Mouse (Mus musculus): ENCODE results near the gene Frmd4b. TPM values are rescaled to one million over a fixed set of nuclear protein-coding genes. Genes with fewer than 3 reads are reported as not detected.
A peak's percentile ranks its signal among the peaks of the same experiment; 100 is the strongest.

The Frmd4b gene
- 11.1 and 14.0 TPM in 2 replicates for polyA plus RNA-seq (2015; fragmentation: Nextera tagmentation; extraction: Ambion mirVana)

DNA sequence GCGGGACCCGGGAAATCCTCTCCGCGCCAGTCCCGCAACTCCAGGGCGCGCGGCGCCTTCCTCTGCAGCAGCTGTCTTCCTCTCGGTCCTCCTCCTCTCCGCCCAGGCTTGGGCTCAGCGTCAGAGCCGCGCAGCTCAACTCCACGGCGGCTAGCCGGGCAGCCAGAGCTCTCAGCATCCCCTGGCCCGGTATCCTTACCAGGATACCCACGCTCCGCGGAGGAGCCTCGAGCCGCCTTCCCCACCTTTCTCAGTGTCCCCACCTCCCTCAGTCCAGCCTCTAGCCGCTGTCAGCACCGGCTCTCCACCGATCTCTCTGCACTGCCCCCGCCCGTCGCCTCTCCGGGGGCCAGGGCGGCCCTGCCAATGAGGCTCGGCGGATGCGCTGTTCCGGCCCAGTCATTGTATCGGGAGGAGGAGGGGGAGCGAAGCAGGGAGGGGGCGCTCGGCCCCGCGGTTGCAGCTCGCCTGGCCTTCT lies at the start of gene Frmd4b:
TSS of gene Frmd4b (minus strand) at position 276 of the 478 bp plus-strand sequence.
- Histone ChIP-seq H3K9ac (peak within 1 kb of the TSS; percentile 77), H3K4me1 (peaks cover 18% of the 10 kb centered on the region), H3K4me3 (peak within 1 kb of the TSS; percentile 70), H3K4me2 (replicated peaks) (peak within 1 kb of the TSS; percentile 97), H3K36me3 (no peaks in the 10 kb centered on the region), H3K9me3 (no peaks in the 10 kb centered on the region), H3K27ac (peak within 1 kb of the TSS; percentile 48; the same call in 1 of the 2 replicates), H3K27me3 (peaks cover 46% of the 10 kb centered on the region)
- peak; percentile 71 for ATAC-seq (ENCODE audit: low FRiP score, low read depth)
- WGBS, result under 1% methylated on average over 36 of the region's 42 CpGs

DNA sequence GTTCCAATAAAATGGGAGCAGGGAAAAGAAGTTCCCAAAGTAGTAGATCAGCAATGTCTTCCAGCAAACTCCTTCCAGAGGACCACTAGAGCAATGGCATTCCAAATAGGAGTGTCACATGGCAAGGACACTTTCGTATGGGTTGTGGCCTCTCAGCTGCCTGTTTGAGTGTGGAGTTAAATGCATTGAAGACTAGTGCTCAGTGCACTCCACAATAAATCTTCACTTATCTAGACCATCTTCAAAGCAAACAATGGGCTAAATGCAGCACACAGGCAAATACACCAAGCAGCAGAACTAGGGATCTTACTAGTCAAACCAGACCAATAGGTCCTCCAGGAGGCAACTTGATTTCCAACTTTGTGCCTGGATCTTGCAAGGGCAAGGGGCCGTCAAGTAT lies 49.1 kb upstream of the Frmd4b start:
- WGBS, result 23% methylated on average over 2 of the region's 2 CpGs
- H3K4me1 ChIP-seq, result peaks cover 7% of the 10 kb centered on the region; the same call in 1 of the 2 replicates
- no peak for ATAC-seq (ENCODE audit: low FRiP score, low read depth)
- H3K36me3 ChIP-seq, result no peaks in the 10 kb centered on the region
- H3K4me3 ChIP-seq, result no peak overlapping the region
- H3K27ac ChIP-seq, result no peak overlapping the region
- H3K9ac ChIP-seq, result no peak overlapping the region
- H3K4me2 ChIP-seq (replicated peaks), result no peak overlapping the region
- H3K27me3 ChIP-seq, result no peaks in the 10 kb centered on the region
- peaks cover 5% of the 10 kb centered on the region; the same call in 1 of the 2 replicates for H3K9me3 ChIP-seq

DNA sequence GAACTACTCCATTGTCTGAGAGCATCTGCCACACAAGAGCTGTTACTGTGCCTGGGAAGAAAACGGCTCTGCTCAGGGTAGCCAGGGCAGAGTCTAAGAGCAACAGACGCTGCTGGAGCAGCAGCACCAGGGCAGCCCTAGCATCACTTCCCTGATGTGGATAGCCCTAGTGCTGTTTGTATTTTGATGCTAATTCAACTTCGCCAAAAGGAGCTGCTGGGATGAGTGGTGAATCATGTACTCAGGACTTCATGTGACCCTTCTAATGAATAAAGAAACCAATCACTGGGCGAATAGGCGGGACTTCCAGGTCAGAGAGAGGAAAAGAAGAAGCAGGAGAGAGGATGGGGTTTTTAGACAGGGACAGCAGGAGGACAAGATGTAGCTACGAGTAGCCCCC lies 41.6 kb upstream of the Frmd4b start:
- ATAC-seq (ENCODE audit: low FRiP score, low read depth), result no peak
- H3K4me2 ChIP-seq (replicated peaks), result no peak overlapping the region
- no peak overlapping the region for H3K9ac ChIP-seq
- 86% methylated on average over 6 of the region's 6 CpGs for WGBS
- peaks cover 3% of the 10 kb centered on the region; the same call in 1 of the 2 replicates for H3K9me3 ChIP-seq
- H3K4me1 ChIP-seq, result no peaks in the 10 kb centered on the region
- no peak overlapping the region for H3K27ac ChIP-seq
- no peak overlapping the region for H3K4me3 ChIP-seq
- H3K27me3 ChIP-seq, result no peaks in the 10 kb centered on the region
- no peaks in the 10 kb centered on the region for H3K36me3 ChIP-seq

DNA sequence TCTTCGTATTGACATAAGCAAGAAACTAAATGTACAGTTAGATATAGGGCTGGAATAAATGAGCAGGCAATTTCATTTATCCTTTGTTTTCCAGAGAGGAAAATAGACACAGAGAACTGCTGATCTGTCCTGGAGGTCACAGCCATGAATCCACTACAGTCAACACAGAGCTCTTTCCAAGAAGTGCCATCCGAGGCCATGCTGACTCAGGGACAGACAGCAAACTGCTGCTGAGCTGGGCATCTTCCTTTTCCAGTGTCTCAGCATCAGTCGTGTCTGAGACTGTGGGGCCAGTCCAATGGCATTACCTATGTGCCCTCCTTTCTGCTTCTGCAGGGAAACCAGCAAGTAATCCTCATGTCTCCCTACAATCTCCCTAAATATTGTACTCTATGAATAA lies 38.6 kb upstream of the Frmd4b start:
- WGBS, result 82% methylated on average over 3 of the region's 3 CpGs
- no peak for ATAC-seq (ENCODE audit: low FRiP score, low read depth)
- Histone ChIP-seq H3K36me3 (no peaks in the 10 kb centered on the region), H3K9ac (no peak overlapping the region), H3K4me1 (no peaks in the 10 kb centered on the region), H3K27me3 (no peaks in the 10 kb centered on the region), H3K4me2 (replicated peaks) (no peak overlapping the region), H3K9me3 (peaks cover 3% of the 10 kb centered on the region; the same call in 1 of the 2 replicates), H3K4me3 (no peak overlapping the region), H3K27ac (no peak overlapping the region)

DNA sequence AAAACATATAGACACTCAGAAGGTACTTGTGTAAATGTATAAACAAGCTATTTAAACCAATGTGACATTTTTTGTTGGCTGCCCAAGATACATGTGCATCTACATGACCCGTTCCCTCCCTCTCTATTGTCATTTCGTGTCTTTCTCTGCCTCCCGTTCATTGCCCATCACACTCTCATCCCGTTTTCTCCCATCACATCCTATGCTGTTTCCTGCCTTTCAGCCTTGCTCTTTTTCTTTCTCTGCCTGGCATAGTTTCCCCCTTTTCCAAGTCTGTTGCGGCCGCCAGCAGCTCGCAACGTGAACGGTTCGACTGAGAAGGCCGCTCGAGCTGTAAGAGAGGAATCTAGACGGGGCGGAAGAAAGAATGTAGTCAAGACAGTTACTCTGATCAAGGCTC lies 30.2 kb upstream of the Frmd4b start:
- ATAC-seq (ENCODE audit: low FRiP score, low read depth), result no peak
- Histone ChIP-seq H3K4me3 (no peak overlapping the region), H3K36me3 (no peaks in the 10 kb centered on the region), H3K9me3 (no peaks in the 10 kb centered on the region), H3K9ac (no peak overlapping the region), H3K4me2 (replicated peaks) (no peak overlapping the region), H3K27ac (no peak overlapping the region), H3K4me1 (no peaks in the 10 kb centered on the region), H3K27me3 (no peaks in the 10 kb centered on the region)
- WGBS, result 94% methylated on average over 14 of the region's 14 CpGs

DNA sequence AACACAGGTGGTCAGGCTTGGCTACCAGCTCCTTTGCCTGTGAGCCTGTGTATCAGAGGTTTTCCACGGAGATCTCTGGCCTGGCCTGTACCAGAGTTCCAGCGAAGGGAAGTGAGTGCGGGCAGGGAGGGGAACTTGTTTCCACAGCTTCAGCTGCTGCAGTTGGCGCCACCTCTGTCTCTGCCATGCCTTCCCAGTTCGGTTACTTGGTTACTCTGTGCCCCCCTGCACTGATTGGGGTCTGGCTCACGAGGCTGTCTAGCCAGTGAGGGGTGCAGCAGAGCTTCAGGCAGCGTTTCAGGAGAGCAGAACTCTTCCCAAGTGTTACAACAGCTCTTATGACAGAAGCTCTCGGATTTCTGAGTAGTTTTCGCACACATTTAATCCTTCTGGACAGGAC lies 6.0 kb upstream of the Frmd4b start:
- Histone ChIP-seq H3K4me2 (replicated peaks) (no peak overlapping the region), H3K4me3 (no peak overlapping the region), H3K27ac (no peak overlapping the region), H3K27me3 (peaks cover 16% of the 10 kb centered on the region), H3K36me3 (no peaks in the 10 kb centered on the region), H3K4me1 (peaks cover 10% of the 10 kb centered on the region), H3K9me3 (no peaks in the 10 kb centered on the region), H3K9ac (no peak overlapping the region)
- 62% methylated on average over 9 of the region's 9 CpGs for WGBS
- ATAC-seq (ENCODE audit: low FRiP score, low read depth), result no peak

DNA sequence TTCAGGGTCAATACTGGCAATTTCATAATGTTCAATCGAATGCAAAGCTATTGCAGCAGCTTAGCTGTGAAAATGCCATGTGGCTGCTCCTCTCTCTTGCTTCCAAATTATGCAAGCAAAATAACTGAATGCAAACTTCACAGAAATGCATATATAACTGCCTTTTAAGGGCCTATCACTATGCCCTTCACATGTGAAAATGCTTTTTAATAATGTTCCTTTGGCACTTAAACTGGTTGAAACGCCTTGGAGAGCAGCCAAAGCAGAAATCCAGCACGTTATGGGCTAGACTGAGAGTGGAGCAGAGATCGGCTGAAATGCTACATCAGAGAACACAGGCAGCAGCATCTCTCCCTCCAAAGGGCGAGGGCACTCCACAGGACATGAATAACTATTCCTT lies 4.9 kb upstream of the Frmd4b start:
- H3K9me3 ChIP-seq, result no peaks in the 10 kb centered on the region
- peaks cover 24% of the 10 kb centered on the region for H3K27me3 ChIP-seq
- WGBS, result 43% methylated on average over 5 of the region's 5 CpGs
- no peaks in the 10 kb centered on the region for H3K36me3 ChIP-seq
- peaks cover 14% of the 10 kb centered on the region for H3K4me1 ChIP-seq
- no peak overlapping the region for H3K27ac ChIP-seq
- H3K4me2 ChIP-seq (replicated peaks), result no peak overlapping the region
- H3K9ac ChIP-seq, result no peak overlapping the region
- ATAC-seq (ENCODE audit: low FRiP score, low read depth), result no peak
- H3K4me3 ChIP-seq, result no peak overlapping the region

DNA sequence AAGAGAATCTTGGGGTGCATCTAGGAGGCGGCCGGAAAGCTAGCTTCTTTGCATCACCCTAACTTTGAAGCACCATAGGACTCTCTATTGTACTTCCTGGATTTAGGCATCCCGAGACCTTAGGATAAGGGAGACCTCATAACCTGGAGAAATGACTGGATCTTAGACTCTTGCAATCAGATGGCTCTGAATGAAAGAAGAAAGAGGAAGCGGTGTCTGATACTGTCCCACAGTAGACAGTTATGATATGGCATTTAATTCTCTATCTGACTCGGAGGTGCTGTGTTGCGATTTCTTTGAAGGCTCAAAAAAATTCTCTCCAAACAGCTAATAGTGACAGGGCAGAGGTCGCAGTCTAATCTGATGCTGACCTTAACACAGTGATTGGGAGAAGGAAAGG lies 433 bp upstream of the Frmd4b start:
- 27% methylated on average over 7 of the region's 7 CpGs for WGBS
- Histone ChIP-seq H3K27ac (no peak overlapping the region), H3K27me3 (peaks cover 46% of the 10 kb centered on the region), H3K4me2 (replicated peaks) (peak overlapping the region; percentile 97), H3K4me3 (peak overlapping the region; percentile 70), H3K9ac (peak overlapping the region; percentile 77), H3K4me1 (peaks cover 22% of the 10 kb centered on the region), H3K36me3 (no peaks in the 10 kb centered on the region), H3K9me3 (no peaks in the 10 kb centered on the region)
- no peak for ATAC-seq (ENCODE audit: low FRiP score, low read depth)

DNA sequence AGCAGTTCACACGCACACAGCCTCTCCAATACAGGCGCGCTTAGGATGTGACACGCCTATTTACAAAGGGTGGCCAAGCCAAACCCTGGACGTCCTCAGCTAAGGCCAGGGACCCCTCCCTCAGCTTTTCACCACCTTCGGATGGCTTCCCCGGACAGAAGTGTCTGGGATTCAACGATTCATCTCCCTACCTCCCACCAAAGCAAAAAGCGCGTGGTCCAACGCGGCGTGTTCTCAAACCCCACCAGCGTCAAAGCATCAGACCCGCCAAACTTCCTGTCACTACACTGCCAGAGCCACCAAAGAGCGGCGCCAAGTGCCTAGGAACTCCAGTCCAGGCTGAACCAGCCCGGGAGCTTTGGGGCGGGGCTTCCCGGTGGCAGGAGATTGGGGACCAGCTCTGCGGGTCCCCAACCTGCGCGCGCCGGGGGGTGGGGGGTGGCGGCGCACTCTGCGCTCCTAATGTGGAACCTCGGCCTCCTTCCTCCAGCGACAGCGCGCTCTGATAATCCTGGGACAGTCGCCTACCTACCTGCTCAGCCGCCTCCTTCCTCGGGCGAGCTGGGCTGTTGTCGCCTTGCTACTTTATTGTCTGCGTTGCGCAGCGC lies 579 bp downstream of the Frmd4b start:
- Histone ChIP-seq H3K4me2 (replicated peaks) (peak overlapping the region; percentile 97), H3K4me1 (peaks cover 15% of the 10 kb centered on the region), H3K4me3 (peak overlapping the region; percentile 70), H3K9ac (peak overlapping the region; percentile 77), H3K9me3 (no peaks in the 10 kb centered on the region), H3K27me3 (peaks cover 46% of the 10 kb centered on the region), H3K27ac (peak overlapping the region; percentile 48; the same call in 1 of the 2 replicates), H3K36me3 (no peaks in the 10 kb centered on the region)
- WGBS, result under 1% methylated on average over 40 of the region's 40 CpGs
- ATAC-seq (ENCODE audit: low FRiP score, low read depth), result peak; percentile 43

DNA sequence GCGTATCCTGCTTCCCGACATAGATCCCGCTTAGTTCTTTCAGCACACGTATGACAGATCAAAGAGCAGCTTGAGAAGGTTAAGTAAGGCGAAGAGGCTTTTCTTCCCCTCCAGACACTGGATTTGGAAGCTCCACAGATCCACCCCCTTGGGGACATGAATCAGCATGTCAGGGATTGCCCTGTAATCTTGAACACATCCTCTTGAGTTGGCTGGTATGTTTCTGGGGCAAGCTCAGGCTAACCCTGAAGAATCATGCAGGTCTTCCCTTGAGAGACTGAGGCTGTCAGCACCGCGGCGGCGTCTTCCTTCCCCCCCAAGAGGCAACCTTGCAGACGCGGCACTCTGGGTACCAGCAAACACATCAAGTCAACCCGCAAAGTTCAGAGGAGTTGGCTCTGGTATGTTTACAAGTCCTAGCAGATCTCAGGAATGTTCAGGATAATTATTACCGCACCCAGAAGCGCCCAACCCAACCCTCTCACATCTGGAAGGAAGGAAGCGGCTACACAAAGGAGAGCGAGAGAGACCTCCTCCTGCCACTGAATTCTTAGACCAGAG lies 1.4 kb downstream of the Frmd4b start:
- ATAC-seq (ENCODE audit: low FRiP score, low read depth), result 0 out of 2 replicates have a peak, but pooled peaks have one; percentile 42
- Histone ChIP-seq H3K9ac (0 out of 2 replicates have a peak overlapping the region, but pooled peaks have one; percentile 77), H3K36me3 (no peaks in the 10 kb centered on the region), H3K9me3 (no peaks in the 10 kb centered on the region), H3K4me2 (replicated peaks) (peak overlapping the region; percentile 97), H3K27ac (peak overlapping the region; percentile 40; the same call in 1 of the 2 replicates), H3K4me1 (peaks cover 15% of the 10 kb centered on the region), H3K27me3 (peaks cover 46% of the 10 kb centered on the region), H3K4me3 (peak overlapping the region; percentile 70)
- 3% methylated on average over 16 of the region's 16 CpGs for WGBS

DNA sequence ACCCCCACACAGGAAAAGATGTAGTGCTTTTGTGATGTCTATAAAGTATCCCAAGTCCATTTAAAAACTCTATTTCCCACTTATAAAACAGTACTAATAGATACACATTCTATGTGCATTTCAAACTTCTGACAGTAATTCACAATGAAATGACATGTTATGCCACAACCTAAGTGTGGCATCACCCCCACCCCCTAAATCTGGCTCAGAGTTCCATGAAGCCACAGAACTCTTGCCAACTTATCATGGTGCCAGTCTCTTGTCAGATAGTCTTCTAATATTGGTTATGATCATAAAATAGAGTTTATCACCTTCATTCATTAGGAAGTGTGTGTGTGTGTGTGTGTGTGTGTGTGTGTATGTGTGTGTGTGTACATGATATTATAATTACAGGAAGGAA lies 3.2 kb downstream of the Frmd4b start:
- Histone ChIP-seq H3K4me3 (no peak overlapping the region), H3K27ac (no peak overlapping the region), H3K9ac (no peak overlapping the region), H3K4me1 (peaks cover 18% of the 10 kb centered on the region), H3K4me2 (replicated peaks) (no peak overlapping the region), H3K9me3 (no peaks in the 10 kb centered on the region), H3K27me3 (peaks cover 44% of the 10 kb centered on the region), H3K36me3 (no peaks in the 10 kb centered on the region)
- ATAC-seq (ENCODE audit: low FRiP score, low read depth), result no peak

DNA sequence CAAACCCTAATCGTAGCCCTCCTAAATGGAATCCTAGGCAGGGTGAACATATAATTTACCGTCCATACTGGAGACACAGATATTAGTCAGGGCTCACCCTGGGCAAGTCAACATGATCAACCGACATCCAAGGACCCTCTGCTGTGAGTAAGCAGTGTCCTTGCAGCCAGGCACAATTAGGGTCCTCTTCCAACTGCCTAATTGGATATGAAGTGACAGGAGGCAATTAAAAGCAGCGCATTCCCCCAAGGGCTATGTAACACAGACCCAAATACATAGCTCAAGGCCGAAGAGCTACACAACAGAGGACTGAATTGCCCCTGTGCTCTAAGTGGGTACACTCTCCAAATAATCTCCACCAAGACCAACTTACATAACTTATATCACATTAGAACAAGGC lies 4.5 kb downstream of the Frmd4b start:
- no peak overlapping the region for H3K4me3 ChIP-seq
- 83% methylated on average over 5 of the region's 5 CpGs for WGBS
- ATAC-seq (ENCODE audit: low FRiP score, low read depth), result no peak

More for the DNA sequence above, 4.5 kb downstream of the Frmd4b start:
- H3K27me3 ChIP-seq, result peaks cover 33% of the 10 kb centered on the region
- H3K4me2 ChIP-seq (replicated peaks), result no peak overlapping the region
- no peaks in the 10 kb centered on the region for H3K9me3 ChIP-seq
- H3K36me3 ChIP-seq, result no peaks in the 10 kb centered on the region
- H3K9ac ChIP-seq, result no peak overlapping the region
- H3K4me1 ChIP-seq, result peaks cover 24% of the 10 kb centered on the region
- no peak overlapping the region for H3K27ac ChIP-seq
